Mouse (Mus musculus): ENCODE results near the gene Fgfr2.

GRCm38 (mm10) chr7:133078929-133079328 lies 44.2 kb downstream of the Fgfr2 start:
- TF ChIP-seq POLR2A (IDR thresholded peaks at IDR 0.05; ENCODE audit: insufficient read length, low read depth) (no peak), USF1 (IDR thresholded peaks at IDR 0.05; ENCODE audit: low read depth) (no peak), MYOG (IDR thresholded peaks at IDR 0.05; ENCODE audit: control insufficient read depth in 1 of 3, insufficient read depth in 1 of 3, insufficient read length in 2 of 3, low read depth in 2 of 3) (no peak), POLR2AphosphoS2 (IDR thresholded peaks at IDR 0.05; ENCODE audit: insufficient read length, low read depth) (no peak), CEBPB (IDR thresholded peaks at IDR 0.05; ENCODE audit: insufficient read depth, poor library complexity, severe bottlenecking) (no peak)
